Mouse (Mus musculus): ENCODE measurements around the gene Socs1. TPM values are rescaled to one million over a fixed set of nuclear protein-coding genes. Genes with fewer than 3 reads are reported as not detected.

Gene Socs1
- polyA plus RNA-seq, 1 experiment from 2014 or later: 8.4 TPM

GRCm38 (mm10) chr16:10749824-10750223, 35.5 kb downstream of the Socs1 start:
- ATAC-seq (ENCODE audit: low FRiP score, low TSS enrichment) (peak; percentile 33; the same call in 1 of the 2 replicates), DNase-seq (ENCODE audit: low spot score) (peak; percentile 61)
- TF ChIP-seq EP300 (optimal IDR thresholded peaks at IDR 0.05) (no peak), CTCF (IDR thresholded peaks at IDR 0.05; ENCODE audit: low read depth) (no peak)
- Histone ChIP-seq H3K27ac (replicated peaks) (no peak overlapping the region), H3K27me3 (ENCODE audit: control insufficient read depth, insufficient read depth, low read length) (no peaks in the 10 kb centered on the region), H3K4me1 (replicated peaks; ENCODE audit: control insufficient read depth, insufficient read depth) (peaks cover 4% of the 10 kb centered on the region; the same call in 1 of the 2 replicates), H3K4me3 (ENCODE audit: low read depth, low read length) (no peak overlapping the region), H3K4me2 (replicated peaks; ENCODE audit: low read depth) (no peak overlapping the region), H3K36me3 (ENCODE audit: control insufficient read depth, insufficient read depth, low read length) (no peaks in the 10 kb centered on the region), H3K9ac (ENCODE audit: low read length) (no peak overlapping the region), H3K9me3 (ENCODE audit: control insufficient read depth, low read length) (no peaks in the 10 kb centered on the region)
- 39% methylated on average over 7 of the region's 7 CpGs for WGBS

GRCm38 (mm10) chr16:10749226-10749625, 36.1 kb downstream of the Socs1 start:
- no peak overlapping the region for H3K9ac ChIP-seq (ENCODE audit: low read length)
- H3K36me3 ChIP-seq (ENCODE audit: control insufficient read depth, insufficient read depth, low read length): no peaks in the 10 kb centered on the region
- TF ChIP-seq CTCF (IDR thresholded peaks at IDR 0.05; ENCODE audit: low read depth): no peak
- TF ChIP-seq EP300 (optimal IDR thresholded peaks at IDR 0.05): no peak
- no peaks in the 10 kb centered on the region for H3K27me3 ChIP-seq (ENCODE audit: control insufficient read depth, insufficient read depth, low read length)
- H3K27ac ChIP-seq (replicated peaks): no peak overlapping the region
- no peaks in the 10 kb centered on the region for H3K9me3 ChIP-seq (ENCODE audit: control insufficient read depth, low read length)
- H3K4me3 ChIP-seq (ENCODE audit: low read depth, low read length): no peak overlapping the region
- H3K4me1 ChIP-seq (replicated peaks; ENCODE audit: control insufficient read depth, insufficient read depth): peaks cover 4% of the 10 kb centered on the region; the same call in 1 of the 2 replicates
- ATAC-seq (ENCODE audit: low FRiP score, low TSS enrichment): no peak
- no peak overlapping the region for H3K4me2 ChIP-seq (replicated peaks; ENCODE audit: low read depth)
- 53% methylated on average over 7 of the region's 7 CpGs for WGBS
- DNase-seq (ENCODE audit: low spot score): no peak

- DNase-seq (ENCODE audit: low spot score): peak; percentile 53
- Histone ChIP-seq H3K4me2 (replicated peaks; ENCODE audit: low read depth) (no peak overlapping the region), H3K4me1 (replicated peaks; ENCODE audit: control insufficient read depth, insufficient read depth) (no peaks in the 10 kb centered on the region; the same call in 1 of the 2 replicates), H3K9me3 (ENCODE audit: control insufficient read depth, low read length) (no peaks in the 10 kb centered on the region), H3K9ac (ENCODE audit: low read length) (no peak overlapping the region), H3K4me3 (ENCODE audit: low read depth, low read length) (no peak overlapping the region), H3K27ac (replicated peaks) (peak overlapping the region; percentile 40), H3K36me3 (ENCODE audit: control insufficient read depth, insufficient read depth, low read length) (no peaks in the 10 kb centered on the region), H3K27me3 (ENCODE audit: control insufficient read depth, insufficient read depth, low read length) (no peaks in the 10 kb centered on the region)
- ATAC-seq (ENCODE audit: low FRiP score, low TSS enrichment): peak; percentile 84
- 33% methylated on average over 2 of the region's 2 CpGs for WGBS
- TF ChIP-seq CTCF (IDR thresholded peaks at IDR 0.05; ENCODE audit: low read depth) (no peak), EP300 (optimal IDR thresholded peaks at IDR 0.05) (no peak)
Measured at GRCm38 (mm10) chr16:10741082-10741481, 44.3 kb downstream of the Socs1 start.

GRCm38 (mm10) chr16:10739854-10740398, 45.4 kb downstream of the Socs1 start:
- Histone ChIP-seq H3K4me3 (ENCODE audit: low read depth, low read length) (no peak overlapping the region), H3K9me3 (ENCODE audit: control insufficient read depth, low read length) (no peaks in the 10 kb centered on the region), H3K9ac (ENCODE audit: low read length) (no peak overlapping the region), H3K27me3 (ENCODE audit: control insufficient read depth, insufficient read depth, low read length) (no peaks in the 10 kb centered on the region), H3K4me1 (replicated peaks; ENCODE audit: control insufficient read depth, insufficient read depth) (no peaks in the 10 kb centered on the region; the same call in 1 of the 2 replicates), H3K27ac (replicated peaks) (no peak overlapping the region), H3K4me2 (replicated peaks; ENCODE audit: low read depth) (no peak overlapping the region), H3K36me3 (ENCODE audit: control insufficient read depth, insufficient read depth, low read length) (no peaks in the 10 kb centered on the region)
- TF ChIP-seq EP300 (optimal IDR thresholded peaks at IDR 0.05) (no peak), CTCF (IDR thresholded peaks at IDR 0.05; ENCODE audit: low read depth) (no peak)
- WGBS: 65% methylated on average over 9 of the region's 9 CpGs
- ATAC-seq (ENCODE audit: low FRiP score, low TSS enrichment) (no peak), DNase-seq (ENCODE audit: low spot score) (no peak)

GRCm38 (mm10) chr16:10738866-10739265, 46.5 kb downstream of the Socs1 start:
- H3K27ac ChIP-seq (replicated peaks): peak overlapping the region; percentile 35; the same call in 1 of the 2 replicates
- WGBS: 90% methylated on average over 3 of the region's 3 CpGs

GRCm38 (mm10) chr16:10737571-10737970, 47.8 kb downstream of the Socs1 start:
- H3K4me1 ChIP-seq (replicated peaks; ENCODE audit: control insufficient read depth, insufficient read depth): no peaks in the 10 kb centered on the region; the same call in 1 of the 2 replicates
- DNase-seq (ENCODE audit: low spot score): no peak
- WGBS: 58% methylated on average over 2 of the region's 2 CpGs

More at GRCm38 (mm10) chr16:10738866-10739265, 46.5 kb downstream of the Socs1 start:
- H3K9me3 ChIP-seq (ENCODE audit: control insufficient read depth, low read length): no peaks in the 10 kb centered on the region
- H3K4me2 ChIP-seq (replicated peaks; ENCODE audit: low read depth): no peak overlapping the region
- DNase-seq (ENCODE audit: low spot score) (no peak), ATAC-seq (ENCODE audit: low FRiP score, low TSS enrichment) (no peak)
- no peak for TF ChIP-seq CTCF (IDR thresholded peaks at IDR 0.05; ENCODE audit: low read depth)
- TF ChIP-seq EP300 (optimal IDR thresholded peaks at IDR 0.05): no peak
- no peaks in the 10 kb centered on the region for H3K36me3 ChIP-seq (ENCODE audit: control insufficient read depth, insufficient read depth, low read length)
- H3K4me1 ChIP-seq (replicated peaks; ENCODE audit: control insufficient read depth, insufficient read depth): no peaks in the 10 kb centered on the region; the same call in 1 of the 2 replicates
- H3K4me3 ChIP-seq (ENCODE audit: low read depth, low read length): no peak overlapping the region
- H3K9ac ChIP-seq (ENCODE audit: low read length): no peak overlapping the region
- H3K27me3 ChIP-seq (ENCODE audit: control insufficient read depth, insufficient read depth, low read length): no peaks in the 10 kb centered on the region

More at GRCm38 (mm10) chr16:10737571-10737970, 47.8 kb downstream of the Socs1 start:
- no peak; the same call in 1 of the 2 replicates for ATAC-seq (ENCODE audit: low FRiP score, low TSS enrichment)
- Histone ChIP-seq H3K27ac (replicated peaks) (no peak overlapping the region), H3K9me3 (ENCODE audit: control insufficient read depth, low read length) (no peaks in the 10 kb centered on the region), H3K9ac (ENCODE audit: low read length) (no peak overlapping the region), H3K36me3 (ENCODE audit: control insufficient read depth, insufficient read depth, low read length) (no peaks in the 10 kb centered on the region), H3K4me3 (ENCODE audit: low read depth, low read length) (no peak overlapping the region), H3K4me2 (replicated peaks; ENCODE audit: low read depth) (no peak overlapping the region), H3K27me3 (ENCODE audit: control insufficient read depth, insufficient read depth, low read length) (no peaks in the 10 kb centered on the region)
- TF ChIP-seq CTCF (IDR thresholded peaks at IDR 0.05; ENCODE audit: low read depth) (no peak), EP300 (optimal IDR thresholded peaks at IDR 0.05) (no peak)
